Mouse (Mus musculus) common myeloid progenitor, adult 5-6 weeks (primary cell): ENCODE data around the gene Pigf. TPM values are rescaled to one million over a fixed set of nuclear protein-coding genes. Genes with fewer than 3 reads are reported as not detected.

Experiments
- total RNA-seq: library from RNA; stranded (forward); fragments of 200-1000, 187-1606 nt; gene quantifications from 2 replicates; pipeline ENCODE4 v1.2.3, GENCODE M21; 2017

The Pigf gene
- total RNA-seq, 1 experiment from 2014 or later: 15.7 TPM

Other genes starting within 250 kb of the Pigf start
- gene Tmem247, start 108.1 kb downstream of the Pigf start, total RNA-seq: not detected in 2 replicates
- gene Atp6v1e2, start 77.5 kb downstream of the Pigf start, total RNA-seq: not detected in 2 replicates
- 5.2 and 5.6 TPM in 2 replicates for gene Rhoq, start 62.3 kb downstream of the Pigf start, total RNA-seq
- gene Cript, start 144 bp upstream of the Pigf start, total RNA-seq: 45.7 and 84.5 TPM in 2 replicates
- 7.2 and 10.0 TPM in 2 replicates for gene Socs5, start 82.3 kb upstream of the Pigf start, total RNA-seq
- 56.1 and 58.4 TPM in 2 replicates for gene Mcfd2, start 240.5 kb upstream of the Pigf start, total RNA-seq